Mouse (Mus musculus) midbrain, embryonic 16.5 days (tissue): Measurements from ENCODE around the gene Arntl2. TPM values are rescaled to one million over a fixed set of nuclear protein-coding genes. Genes with fewer than 3 reads are reported as not detected.

Experiments used
- ATAC-seq: fragments of 200-750 bp; cut with Nextera tagmentation; 2 replicates; pipeline ENCODE4 v1.8.0; 2017; ENCODE audit warnings: moderate TSS enrichment
- H3K27ac ChIP-seq: fragments of 300-500 bp; sonication (generic); 2 replicates; pipeline ENCODE4 v1.5.1; 2014; ENCODE audit warnings: mild to moderate bottlenecking, low read length, mixed read lengths
- H3K27me3 ChIP-seq: fragments of 300-500 bp; sonication (generic); 2 replicates; pipeline ENCODE4 v1.6.1; 2014; ENCODE audit warnings: low read depth, low read length, mixed read lengths; ENCODE audit not compliant: control insufficient read depth, insufficient read depth
- H3K36me3 ChIP-seq: fragments of 300-500 bp; sonication (generic); 2 replicates; pipeline ENCODE4 v1.6.1; 2014; ENCODE audit warnings: mild to moderate bottlenecking, low read length, moderate library complexity, mixed read lengths; ENCODE audit not compliant: control insufficient read depth, insufficient read depth
- H3K4me1 ChIP-seq: fragments of 300-500 bp; sonication (generic); 2 replicates; pipeline ENCODE4 v1.6.1; 2014; ENCODE audit warnings: mild to moderate bottlenecking, low read length, mixed read lengths; ENCODE audit not compliant: control insufficient read depth, insufficient read depth
- H3K4me2 ChIP-seq: fragments of 300-500 bp; sonication (generic); 2 replicates; pipeline ENCODE4 v1.6.1; 2014; ENCODE audit warnings: mild to moderate bottlenecking, low read length, mixed read lengths
- H3K4me3 ChIP-seq: fragments of 300-500 bp; sonication (generic); 2 replicates; pipeline ENCODE4 v1.5.1; 2014; ENCODE audit warnings: low read depth, mild to moderate bottlenecking, low read length, moderate library complexity, mixed read lengths
- H3K9ac ChIP-seq: fragments of 300-500 bp; sonication (generic); 2 replicates; pipeline ENCODE4 v1.6.1; 2014; ENCODE audit warnings: low read depth, low read length, mixed read lengths
- H3K9me3 ChIP-seq: fragments of 300-500 bp; sonication (generic); replicated peaks from 2 replicates; pipeline ENCODE4 v1.6.1; 2014; ENCODE audit warnings: mild to moderate bottlenecking, low read length, mixed read lengths; ENCODE audit not compliant: control insufficient read depth, poor library complexity, severe bottlenecking
- WGBS: fragments of 180-500 bp; shearing (Covaris S2); extraction: QIAGEN DNeasy Blood & Tissue Kit; methylation state at CpG from one replicate; pipeline ENCODE4 v1.1.7; 2014; 5-methylcytosine and 5-hydroxymethylcytosine counted together
- polyA plus RNA-seq: library from polyadenylated mRNA; unstranded; fragments of >200 nt; fragmentation: Nextera tagmentation; extraction: Ambion mirVana; gene quantifications from 2 replicates; pipeline ENCODE4 v1.2.1, GENCODE M21; 2015

Arntl2 gene
- polyA plus RNA-seq, 1 experiment from 2014 or later = 4.2 TPM

DNA sequence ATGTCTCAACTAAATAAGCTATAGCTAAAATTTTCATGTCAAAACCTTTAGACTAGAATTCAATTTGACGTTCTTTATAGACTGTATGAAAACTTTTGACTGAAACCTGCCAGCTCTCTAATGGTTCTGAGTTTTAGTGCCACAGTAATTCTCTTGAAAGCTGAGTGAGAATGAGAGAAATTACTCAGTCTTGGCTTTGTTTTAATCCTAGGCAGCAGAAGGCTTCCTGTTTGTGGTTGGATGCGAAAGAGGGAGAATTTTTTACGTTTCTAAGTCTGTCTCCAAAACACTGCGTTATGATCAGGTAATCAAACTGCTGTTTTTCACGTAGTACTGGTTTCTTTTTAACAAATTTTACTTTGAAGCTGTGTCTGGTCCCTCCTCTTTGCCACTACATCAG lies 17.2 kb downstream of the Arntl2 start:
- Histone ChIP-seq H3K4me1 (no peaks in the 10 kb centered on the region), H3K4me3 (no peak overlapping the region), H3K4me2 (no peak overlapping the region), H3K9me3 (no peaks in the 10 kb centered on the region), H3K9ac (no peak overlapping the region), H3K27me3 (no peaks in the 10 kb centered on the region), H3K27ac (no peak overlapping the region), H3K36me3 (0 out of 2 replicates have a peak, but pooled peaks cover 2% of the 10 kb centered on the region)
- 93% methylated on average over 5 of the region's 5 CpGs for WGBS
- ATAC-seq = no peak

DNA sequence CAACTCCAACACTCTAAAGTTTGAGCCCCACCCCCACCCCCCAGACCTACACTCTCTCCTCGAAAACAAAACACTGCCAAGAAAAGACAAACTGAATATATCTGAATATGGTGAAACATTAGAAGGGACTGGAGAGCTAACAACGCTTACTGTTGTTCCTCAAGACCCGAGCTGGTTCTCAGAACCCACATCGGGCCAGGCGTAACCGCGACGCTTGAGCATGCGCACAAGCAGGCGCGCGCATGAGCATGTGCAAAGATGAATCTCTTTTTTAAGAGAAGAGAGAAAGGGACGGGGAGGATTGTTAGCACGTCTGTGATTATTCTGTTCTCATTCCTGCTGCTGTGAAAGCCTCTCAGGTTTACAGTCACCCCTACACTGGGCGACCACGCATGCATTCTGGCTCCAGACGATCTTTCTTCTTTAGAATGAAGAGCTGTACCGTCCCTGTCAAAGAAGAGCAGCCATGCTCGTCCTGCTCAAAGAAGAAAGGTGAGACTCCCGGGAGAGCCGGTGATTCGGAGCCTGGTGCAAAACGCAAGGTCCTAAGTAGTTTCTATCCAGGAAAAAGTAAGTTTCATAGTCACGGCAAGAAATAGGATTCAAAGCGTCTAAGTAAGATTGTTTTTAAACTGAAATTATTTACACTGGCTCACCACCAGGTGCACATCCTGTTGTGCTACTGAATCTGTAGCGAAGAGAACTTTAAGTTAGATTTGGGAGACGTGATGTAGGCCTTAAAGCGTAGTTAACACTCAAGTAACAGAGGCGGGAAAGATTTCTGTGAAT lies 24.5 kb downstream of the Arntl2 start:
- no peak overlapping the region for H3K9ac ChIP-seq
- no peak overlapping the region for H3K4me3 ChIP-seq
- no peaks in the 10 kb centered on the region for H3K4me1 ChIP-seq
- H3K9me3 ChIP-seq = no peaks in the 10 kb centered on the region
- WGBS = 82% methylated on average over 29 of the region's 29 CpGs
- H3K4me2 ChIP-seq = no peak overlapping the region
- H3K27ac ChIP-seq = no peak overlapping the region
- no peaks in the 10 kb centered on the region for H3K36me3 ChIP-seq
- no peak for ATAC-seq
- no peaks in the 10 kb centered on the region for H3K27me3 ChIP-seq

DNA sequence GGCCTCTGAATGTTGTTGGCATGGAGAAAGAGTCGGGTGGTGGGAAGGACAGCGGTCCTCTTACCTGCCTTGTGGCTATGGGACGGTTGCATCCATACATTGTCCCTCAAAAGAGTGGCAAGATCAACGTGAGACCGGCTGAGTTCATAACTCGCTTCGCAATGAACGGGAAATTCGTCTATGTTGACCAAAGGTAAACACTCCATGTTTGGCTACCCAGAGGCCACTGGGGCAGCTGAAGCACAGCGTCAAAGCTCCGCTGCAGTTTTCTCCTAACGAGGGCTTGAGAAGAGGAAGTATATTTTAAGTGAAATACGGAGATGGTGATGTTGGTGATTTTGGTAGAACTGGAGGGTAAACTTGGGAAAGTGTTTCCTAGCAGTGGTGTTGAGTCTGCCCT lies 26.1 kb downstream of the Arntl2 start:
- no peak overlapping the region for H3K4me2 ChIP-seq

DNA sequence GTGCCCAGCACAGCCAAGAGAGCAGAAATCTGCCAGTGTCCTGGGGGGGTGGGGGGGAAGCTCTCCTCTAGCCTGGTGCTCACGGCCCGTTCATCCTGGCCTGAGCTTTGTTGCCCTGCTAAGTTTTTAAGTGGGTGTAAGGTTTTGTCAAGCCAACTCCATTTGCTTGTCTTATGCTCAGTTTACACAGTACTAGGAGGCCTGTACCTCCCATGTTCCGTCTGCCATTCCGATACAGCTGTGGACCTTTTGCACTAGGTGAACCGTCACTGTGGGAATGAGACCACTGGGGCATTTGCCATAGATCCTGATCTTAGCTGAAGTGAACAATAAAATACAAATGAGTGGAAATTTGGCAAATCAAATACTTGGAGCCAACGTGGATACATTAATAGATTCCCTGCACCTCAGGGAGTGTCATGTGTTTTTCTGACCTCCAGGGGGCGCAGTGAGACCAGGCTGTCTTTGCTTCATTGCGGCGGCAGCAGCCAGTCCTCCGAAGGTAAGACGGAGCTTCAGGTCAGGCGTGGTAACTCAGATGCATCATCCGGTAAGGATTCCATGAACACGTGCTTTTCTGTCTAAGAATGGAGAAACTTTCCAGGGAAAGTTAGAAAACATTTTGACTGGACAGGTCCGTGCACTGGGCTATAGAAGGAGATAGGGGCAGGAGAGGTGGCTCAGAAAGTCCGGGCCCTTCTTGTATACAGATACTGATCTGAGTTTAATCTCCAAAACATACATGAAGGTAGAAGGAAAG lies 29.1 kb downstream of the Arntl2 start:
- Histone ChIP-seq H3K27me3 (no peaks in the 10 kb centered on the region), H3K4me1 (no peaks in the 10 kb centered on the region), H3K27ac (no peak overlapping the region), H3K9ac (no peak overlapping the region), H3K4me2 (no peak overlapping the region), H3K4me3 (no peak overlapping the region), H3K9me3 (no peaks in the 10 kb centered on the region), H3K36me3 (no peaks in the 10 kb centered on the region)
- WGBS = 45% methylated on average over 16 of the region's 16 CpGs
- peak; percentile 82 for ATAC-seq

More for the DNA sequence above, 26.1 kb downstream of the Arntl2 start:
- Histone ChIP-seq H3K27ac (no peak overlapping the region), H3K9ac (no peak overlapping the region), H3K4me3 (no peak overlapping the region), H3K9me3 (no peaks in the 10 kb centered on the region), H3K4me1 (no peaks in the 10 kb centered on the region), H3K27me3 (no peaks in the 10 kb centered on the region), H3K36me3 (no peaks in the 10 kb centered on the region)
- no peak for ATAC-seq
- 93% methylated on average over 13 of the region's 13 CpGs for WGBS

DNA sequence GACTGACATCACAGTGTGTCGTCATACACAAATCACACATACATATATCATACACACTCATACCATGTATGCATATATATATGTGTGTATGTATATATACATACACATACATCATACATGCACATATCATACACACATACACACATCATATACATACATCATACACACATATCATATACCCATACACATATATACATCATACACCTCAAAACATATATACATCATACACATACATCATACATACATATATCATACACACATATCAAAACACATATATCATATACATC lies 29.6 kb downstream of the Arntl2 start:
- no peak overlapping the region for H3K4me3 ChIP-seq
- H3K4me2 ChIP-seq = no peak overlapping the region
- no peaks in the 10 kb centered on the region for H3K9me3 ChIP-seq
- ATAC-seq = no peak; the same call in 1 of the 2 replicates
- H3K9ac ChIP-seq = no peak overlapping the region
- 77% methylated on average over 1 of the region's 1 CpGs for WGBS
- H3K27ac ChIP-seq = no peak overlapping the region
- H3K4me1 ChIP-seq = no peaks in the 10 kb centered on the region
- H3K36me3 ChIP-seq = no peaks in the 10 kb centered on the region
- no peaks in the 10 kb centered on the region for H3K27me3 ChIP-seq

DNA sequence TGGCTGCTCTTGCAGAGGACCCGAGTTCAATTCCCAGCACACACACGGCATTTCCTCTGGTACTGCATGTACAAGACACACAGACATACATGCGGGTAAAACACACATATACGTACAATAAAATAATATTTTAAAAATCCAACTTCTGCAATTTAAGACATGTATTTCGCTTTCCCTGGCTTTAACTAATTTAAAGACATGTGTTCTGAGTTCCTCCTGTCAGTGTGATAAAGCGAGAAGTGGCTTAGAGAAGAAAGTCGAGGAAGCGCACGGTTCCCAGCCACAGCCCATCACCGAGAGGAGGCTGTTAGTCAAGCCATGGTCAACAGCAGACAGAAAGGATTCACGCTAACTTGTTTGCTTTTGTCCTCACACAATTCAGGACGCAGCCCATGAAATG lies 35.5 kb downstream of the Arntl2 start:
- Histone ChIP-seq H3K36me3 (no peaks in the 10 kb centered on the region), H3K4me3 (no peak overlapping the region), H3K9ac (no peak overlapping the region), H3K27me3 (no peaks in the 10 kb centered on the region), H3K4me1 (no peaks in the 10 kb centered on the region), H3K4me2 (no peak overlapping the region), H3K9me3 (no peaks in the 10 kb centered on the region), H3K27ac (no peak overlapping the region)
- 86% methylated on average over 12 of the region's 12 CpGs for WGBS
- no peak for ATAC-seq

DNA sequence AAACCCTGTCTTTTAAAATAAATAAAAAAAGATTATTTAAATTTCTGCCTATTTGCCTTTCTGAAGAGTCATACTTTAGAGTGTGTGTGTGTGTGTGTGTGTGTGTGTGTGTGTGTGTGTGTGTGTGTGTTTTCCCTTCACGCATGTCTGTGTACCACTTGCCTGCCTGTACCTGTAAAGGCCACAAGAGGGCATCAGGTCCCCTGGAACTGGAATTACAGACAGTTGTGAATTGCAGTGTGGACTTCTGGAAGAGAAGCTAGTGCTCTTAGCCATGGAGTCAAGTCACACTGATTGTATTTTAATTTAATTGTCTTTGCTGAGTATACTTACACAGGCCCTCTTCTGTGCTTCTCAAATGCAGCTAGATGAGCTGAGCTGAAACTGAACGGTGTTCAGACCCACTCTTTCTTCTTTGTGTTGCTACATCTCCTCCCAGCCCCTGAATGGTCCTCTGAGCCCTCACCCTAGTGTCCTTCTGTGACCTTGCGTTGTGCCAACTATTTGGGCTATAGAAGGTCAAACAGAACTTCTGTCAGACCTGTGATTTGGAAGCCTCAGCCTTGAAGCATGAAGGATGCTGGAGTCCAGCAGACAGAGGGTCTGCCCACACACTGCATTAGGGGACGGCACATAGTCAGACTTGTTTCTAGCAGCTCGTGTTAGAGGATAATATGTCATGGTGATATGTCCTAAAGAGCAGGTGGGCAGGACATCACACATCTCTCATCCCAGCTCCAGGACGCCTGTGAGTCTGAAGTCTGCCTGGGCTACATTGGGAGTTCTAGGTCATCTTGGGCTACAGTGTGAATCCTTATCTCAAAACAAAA lies 37.8 kb downstream of the Arntl2 start:
- H3K9ac ChIP-seq = no peak overlapping the region
- no peaks in the 10 kb centered on the region for H3K27me3 ChIP-seq
- no peak overlapping the region for H3K4me3 ChIP-seq
- no peaks in the 10 kb centered on the region for H3K9me3 ChIP-seq
- H3K36me3 ChIP-seq = no peaks in the 10 kb centered on the region
- H3K4me1 ChIP-seq = no peaks in the 10 kb centered on the region
- H3K27ac ChIP-seq = no peak overlapping the region
- H3K4me2 ChIP-seq = no peak overlapping the region
- 71% methylated on average over 6 of the region's 6 CpGs for WGBS
- peak; percentile 88 for ATAC-seq

DNA sequence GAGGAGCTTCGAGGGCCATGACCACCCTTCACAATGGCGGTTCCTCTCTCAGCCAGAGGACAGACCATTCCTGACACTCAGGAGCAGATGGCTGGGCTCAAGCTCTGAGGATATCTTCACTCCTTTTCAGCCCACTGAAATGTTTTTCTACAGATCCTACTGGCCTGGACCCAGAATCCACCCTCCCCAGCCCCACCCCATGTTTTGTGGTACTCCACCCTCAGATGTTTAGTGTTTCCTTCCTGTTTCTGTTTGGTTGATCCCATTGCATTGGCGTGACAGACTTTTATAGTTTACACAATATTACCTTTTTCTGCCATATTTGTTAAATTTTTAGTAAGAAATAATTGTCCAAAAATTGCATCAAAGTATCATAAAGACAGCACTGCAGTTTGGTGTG lies 38.5 kb downstream of the Arntl2 start:
- H3K36me3 ChIP-seq = no peaks in the 10 kb centered on the region
- H3K4me3 ChIP-seq = no peak overlapping the region
- H3K4me1 ChIP-seq = no peaks in the 10 kb centered on the region
- no peak overlapping the region for H3K9ac ChIP-seq
- H3K9me3 ChIP-seq = no peaks in the 10 kb centered on the region
- 80% methylated on average over 3 of the region's 3 CpGs for WGBS
- H3K27ac ChIP-seq = no peak overlapping the region
- no peaks in the 10 kb centered on the region for H3K27me3 ChIP-seq
- no peak overlapping the region for H3K4me2 ChIP-seq
- no peak for ATAC-seq

DNA sequence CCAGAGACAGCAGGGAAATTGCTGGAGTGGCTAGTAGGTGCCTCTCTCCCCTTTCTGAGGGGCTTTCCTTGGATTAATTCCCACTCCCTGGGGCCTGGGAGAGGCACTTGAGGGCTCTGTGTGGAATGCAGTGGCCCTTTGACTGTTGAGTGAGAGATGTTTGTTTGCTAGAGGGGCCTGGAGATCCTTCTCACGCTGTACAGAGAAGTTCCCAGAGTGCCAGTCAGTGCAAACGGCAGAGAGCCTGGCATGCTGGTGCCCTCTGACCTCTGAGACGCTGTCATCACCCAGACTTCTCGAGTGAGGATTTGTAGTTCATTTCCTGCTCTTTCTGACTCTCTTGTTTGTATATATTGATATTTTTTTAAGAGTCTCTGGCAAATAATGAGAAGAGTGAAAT lies 39.9 kb downstream of the Arntl2 start:
- H3K4me1 ChIP-seq = no peaks in the 10 kb centered on the region
- no peaks in the 10 kb centered on the region for H3K27me3 ChIP-seq
- H3K27ac ChIP-seq = no peak overlapping the region
- H3K9me3 ChIP-seq = no peaks in the 10 kb centered on the region
- ATAC-seq = no peak
- H3K36me3 ChIP-seq = no peaks in the 10 kb centered on the region
- WGBS = 37% methylated on average over 4 of the region's 4 CpGs
- H3K9ac ChIP-seq = no peak overlapping the region
- no peak overlapping the region for H3K4me3 ChIP-seq
- no peak overlapping the region for H3K4me2 ChIP-seq
